Mouse (Mus musculus) retina, adult 2 months (tissue): ENCODE data around the gene Mpst.

Experiments
- DNase-seq: peaks from one replicate; pipeline ENCODE4 v3.0.0-alpha.2; 2012; ENCODE audit warnings: low read depth, low spot score

The Mpst gene

GRCm38 (mm10) chr15:78436380-78437192, 30.4 kb downstream of the Mpst start:
- DNase-seq: no peak

DNA sequence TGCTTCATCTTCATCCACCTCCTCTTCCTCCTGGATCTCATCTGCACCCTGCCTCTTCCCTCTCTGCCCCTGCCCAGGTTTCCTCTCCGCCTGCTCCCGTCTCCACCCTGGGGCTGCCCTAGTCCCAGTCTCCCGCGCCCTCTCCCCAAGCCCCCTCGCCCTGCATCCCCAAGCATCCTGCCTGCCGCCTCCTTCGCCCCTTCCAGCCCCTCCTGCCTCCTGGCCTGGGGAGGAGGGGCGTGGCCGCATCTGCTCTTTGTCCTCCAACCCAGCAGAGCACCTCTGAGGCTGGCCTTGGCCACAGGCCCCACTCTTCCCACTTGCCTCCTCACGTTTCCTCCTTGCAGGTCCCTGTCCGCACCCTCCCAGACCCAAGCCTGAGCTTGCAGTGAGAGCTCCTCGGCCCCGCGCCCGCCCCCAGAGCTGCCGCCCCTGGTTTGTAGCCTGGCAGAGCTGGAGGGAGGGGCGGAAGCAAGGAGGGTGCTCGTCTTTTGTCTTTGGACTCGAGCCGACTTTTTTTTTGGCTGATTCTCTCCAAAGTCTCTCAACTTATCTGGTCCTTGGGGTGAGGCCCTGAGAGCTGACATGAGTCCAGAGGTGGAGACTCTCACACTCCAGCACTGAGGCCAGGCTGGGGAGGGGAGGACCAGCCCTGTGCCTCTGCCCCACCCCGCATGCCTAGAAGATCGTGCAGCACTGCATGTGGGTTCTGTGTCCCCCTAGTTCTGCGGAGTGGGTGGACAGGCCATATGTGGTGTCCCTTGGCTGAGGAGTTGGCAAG, 31.2 kb downstream of the Mpst start:
- DNase-seq: no peak

- DNase-seq: no peak
Measured at GRCm38 (mm10) chr15:78438018-78438394, 31.8 kb downstream of the Mpst start.

GRCm38 (mm10) chr15:78438505-78438904, 32.3 kb downstream of the Mpst start:
- DNase-seq: no peak

DNA sequence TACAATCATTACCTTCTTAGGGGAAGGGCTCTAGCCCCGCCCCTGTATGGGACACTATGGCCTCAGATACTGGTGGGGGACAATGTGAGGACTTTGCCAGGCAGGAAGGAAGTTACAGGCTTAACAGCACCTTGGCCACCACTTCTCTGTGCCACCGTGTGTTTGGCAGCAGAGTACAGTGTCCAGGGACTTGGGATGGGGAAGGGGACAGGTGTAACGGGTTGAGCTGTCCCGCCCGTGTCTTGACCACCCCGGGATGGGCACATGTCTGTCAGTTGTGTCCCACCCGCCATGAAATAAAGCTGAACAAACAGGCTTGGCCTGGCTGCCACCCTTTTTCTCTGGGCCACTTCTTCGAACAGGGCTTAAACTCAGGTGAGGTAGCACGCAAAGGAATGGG, 32.8 kb downstream of the Mpst start:
- no peak for DNase-seq

- no peak for DNase-seq
Measured at GRCm38 (mm10) chr15:78442231-78442630, 36.0 kb downstream of the Mpst start.

DNA sequence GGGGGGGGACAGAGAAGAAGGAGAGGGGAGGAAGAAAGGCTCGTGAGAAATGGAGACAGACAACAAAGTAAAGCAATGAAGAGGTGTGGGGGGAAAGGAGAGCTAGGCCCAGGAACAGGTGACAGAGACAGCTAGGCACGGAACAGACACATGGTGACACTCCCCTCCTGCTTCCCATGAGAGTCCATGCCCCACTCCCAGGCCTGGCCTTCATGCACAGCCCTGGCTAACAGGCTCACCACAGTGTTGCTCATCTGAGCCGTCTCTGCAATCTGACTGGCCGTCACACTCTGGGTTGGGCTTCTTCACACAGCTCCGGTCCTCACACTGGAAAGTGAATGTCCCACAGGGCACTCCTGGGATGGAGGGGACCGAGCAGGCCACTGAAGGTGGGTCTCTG, 37.6 kb downstream of the Mpst start:
- DNase-seq: no peak

GRCm38 (mm10) chr15:78447121-78447520, 40.9 kb downstream of the Mpst start:
- no peak for DNase-seq

DNA sequence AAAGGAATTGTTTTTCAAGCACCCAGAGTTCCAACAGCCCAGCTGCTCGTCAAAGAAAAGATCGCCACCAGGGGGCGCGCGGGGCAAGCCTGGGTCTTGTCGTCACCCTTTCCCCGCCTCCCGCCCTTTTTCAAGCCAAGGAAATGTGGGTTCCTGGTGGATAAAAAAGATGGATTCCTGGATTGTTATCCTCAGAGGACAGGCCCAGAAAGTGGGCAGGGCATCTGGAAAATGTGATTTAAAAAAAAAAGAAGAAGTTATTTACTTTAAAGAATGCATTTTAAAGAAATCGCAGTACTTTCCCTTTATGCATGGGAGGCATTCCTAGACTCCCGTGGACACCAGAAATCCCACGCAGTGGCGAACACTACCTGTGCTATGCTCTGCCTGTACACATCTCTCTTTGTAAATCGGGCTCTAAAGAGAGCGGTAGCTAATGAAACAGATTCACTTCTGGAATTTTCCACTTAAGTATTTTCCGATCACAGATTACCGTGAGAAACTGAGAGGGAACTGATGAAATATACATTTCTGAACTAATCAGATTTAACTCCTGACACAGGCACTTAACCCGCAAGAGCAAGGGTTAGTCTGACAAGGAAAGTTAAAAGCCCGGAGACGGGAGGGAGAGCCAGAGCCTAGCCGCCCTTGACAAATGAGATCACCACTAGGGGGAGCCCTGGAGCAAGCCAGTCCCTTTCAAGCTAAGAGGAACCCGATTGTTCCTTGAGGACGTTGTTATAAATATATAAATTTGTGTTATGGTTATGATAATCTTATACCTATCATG, 41.7 kb downstream of the Mpst start:
- DNase-seq: peak; percentile 72

- DNase-seq: no peak
Measured at GRCm38 (mm10) chr15:78449131-78449530, 42.9 kb downstream of the Mpst start.

- no peak for DNase-seq
Measured at GRCm38 (mm10) chr15:78449694-78450418, 43.6 kb downstream of the Mpst start.

DNA sequence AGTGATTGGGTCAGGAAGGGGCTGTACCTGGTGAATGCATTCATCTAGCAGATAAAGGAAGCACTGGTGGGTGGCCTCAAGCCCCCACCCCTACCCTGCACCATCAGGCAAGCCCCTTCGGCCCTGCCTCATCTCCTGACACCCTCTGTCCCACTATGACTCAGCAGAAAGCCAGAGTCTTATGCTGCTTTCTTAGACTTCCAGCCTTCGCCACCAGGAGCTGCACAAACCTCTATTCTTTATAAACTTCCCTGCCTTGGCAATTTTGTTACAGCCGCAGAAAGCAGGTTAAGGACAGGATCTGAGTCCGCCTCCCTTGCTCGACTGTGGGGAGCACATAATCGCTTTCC, 44.2 kb downstream of the Mpst start:
- no peak for DNase-seq

DNA sequence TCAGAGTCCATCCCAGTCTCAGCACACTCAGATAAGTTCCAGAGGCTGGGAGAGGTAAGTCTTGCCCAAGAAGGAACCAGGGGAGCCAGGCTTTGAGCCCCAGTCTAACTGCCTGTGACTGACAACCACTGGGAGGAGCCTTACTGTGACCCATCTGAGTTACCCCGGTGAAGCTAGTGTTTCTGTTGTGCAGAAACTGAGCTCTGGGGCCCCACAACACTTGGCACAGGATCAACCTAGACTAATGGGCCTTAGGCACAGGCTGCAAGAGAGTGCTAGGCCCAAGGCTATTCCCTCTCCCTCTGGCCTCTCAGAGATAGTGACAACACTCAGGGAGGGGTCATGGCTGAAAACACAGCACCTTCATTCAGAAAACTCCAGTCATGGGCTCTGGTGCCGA, 45.0 kb downstream of the Mpst start:
- no peak for DNase-seq

GRCm38 (mm10) chr15:78452929-78453328, 46.7 kb downstream of the Mpst start:
- DNase-seq: no peak

DNA sequence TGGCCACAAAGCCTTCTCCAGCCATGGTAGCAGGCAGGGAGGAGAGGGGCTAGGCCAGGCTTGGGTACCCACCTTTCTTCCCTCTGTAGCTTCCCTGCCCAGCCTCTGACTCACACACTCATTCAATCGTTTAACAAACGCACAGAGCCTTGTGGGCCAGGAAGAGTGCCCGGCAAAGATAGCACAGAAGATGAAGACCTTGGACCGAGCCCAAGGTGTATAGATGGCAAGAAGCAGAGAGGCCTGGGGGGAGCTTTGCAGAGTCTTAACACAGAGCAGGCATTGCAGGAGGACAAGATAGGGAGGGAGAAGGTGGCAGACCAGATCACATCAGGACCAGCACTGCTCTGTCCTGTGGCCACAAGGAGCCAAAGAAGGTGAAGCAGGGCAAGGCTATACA, 49.0 kb downstream of the Mpst start:
- DNase-seq: no peak

DNA sequence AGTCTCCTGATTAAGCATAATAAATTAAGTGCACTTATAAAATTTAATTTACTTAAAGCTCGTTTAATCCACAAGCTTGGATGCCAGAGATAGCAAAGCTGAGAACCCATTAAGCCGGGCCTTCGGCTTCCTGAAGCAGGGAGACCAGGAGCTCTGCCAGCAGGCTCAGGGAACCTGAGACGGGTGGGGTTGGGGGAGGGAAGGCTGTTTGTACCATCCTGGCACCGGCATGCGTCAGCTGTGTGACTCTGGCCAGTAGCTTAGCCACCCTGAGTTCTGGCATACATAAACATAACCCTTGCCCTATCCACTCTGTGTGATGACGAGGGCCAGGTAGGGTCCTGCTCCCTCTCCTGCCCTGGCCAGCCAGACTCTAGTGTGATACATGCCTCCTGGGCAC, 49.8 kb downstream of the Mpst start:
- DNase-seq: no peak

DNA sequence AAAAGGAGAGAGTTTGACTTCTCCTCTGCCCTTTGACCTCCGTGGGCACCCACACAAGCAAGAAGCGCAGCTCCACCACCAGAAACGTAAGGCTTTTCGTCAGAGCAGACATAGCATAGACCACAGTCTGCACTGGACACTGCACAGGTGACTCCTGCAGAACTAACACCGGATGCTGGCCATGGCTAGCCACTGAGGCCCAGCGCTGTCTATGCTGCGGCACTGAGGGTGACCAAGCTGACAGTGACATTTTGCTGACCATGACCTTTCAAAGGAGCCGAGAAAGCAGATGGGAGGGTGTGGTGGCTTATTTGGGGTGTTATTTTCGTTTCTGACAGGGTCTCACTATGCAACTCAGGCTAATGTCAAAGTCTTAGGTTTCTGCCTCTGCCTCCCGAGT, 51.0 kb downstream of the Mpst start:
- no peak for DNase-seq

DNA sequence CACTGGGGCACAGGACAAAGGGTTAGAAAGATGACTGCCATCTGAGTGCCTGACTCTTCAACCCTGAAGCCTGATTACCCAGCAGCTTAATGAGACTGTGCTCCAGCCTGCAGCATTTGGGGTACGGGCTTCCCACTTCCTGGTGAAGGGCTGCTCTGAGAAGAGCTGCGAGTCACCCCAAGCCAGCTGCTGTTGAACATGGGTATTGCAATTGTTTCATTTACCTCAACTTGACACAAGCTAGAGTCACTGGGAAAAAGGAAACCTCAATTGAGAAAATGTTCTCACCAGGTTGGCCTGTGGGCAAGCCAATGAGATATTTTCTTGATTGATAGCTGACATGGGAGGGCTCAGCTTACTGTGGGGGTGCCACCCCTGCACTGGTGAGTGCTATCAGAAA, 56.8 kb downstream of the Mpst start:
- no peak for DNase-seq
